Mouse (Mus musculus) small intestine, adult 2 months (tissue): Measurements from ENCODE around the gene Syngr1. TPM values are rescaled to one million over a fixed set of nuclear protein-coding genes. Genes with fewer than 3 reads are reported as not detected.

Source experiments
- H3K27ac ChIP-seq: fragments of 200-500 bp; 2 replicates; pipeline ENCODE4 v1.5.1; 2012; ENCODE audit warnings: low read depth, low read length, control low read depth, inconsistent platforms; ENCODE audit not compliant: insufficient read depth
- H3K27me3 ChIP-seq: fragments of 200-500 bp; 2 replicates; pipeline ENCODE4 v1.6.1; 2012; ENCODE audit warnings: mild to moderate bottlenecking, moderate library complexity, low read length, inconsistent platforms; ENCODE audit not compliant: control insufficient read depth, insufficient read depth
- H3K36me3 ChIP-seq: fragments of 200-500 bp; 2 replicates; pipeline ENCODE4 v1.6.1; 2012; ENCODE audit warnings: mild to moderate bottlenecking, low read length, control low read depth, inconsistent platforms; ENCODE audit not compliant: control insufficient read depth, insufficient read depth
- H3K4me1 ChIP-seq: fragments of 200-500 bp; 2 replicates; pipeline ENCODE4 v1.6.1; 2012; ENCODE audit warnings: low read length, inconsistent platforms, mixed read lengths; ENCODE audit not compliant: control insufficient read depth, insufficient read depth, insufficient read length
- H3K4me3 ChIP-seq: fragments of 200-500 bp; 2 replicates; pipeline ENCODE4 v1.5.1; 2012; ENCODE audit warnings: low read depth, mild to moderate bottlenecking, control low read depth, inconsistent platforms, low read length, moderate library complexity
- CTCF ChIP-seq: fragments of 200-500 bp; IDR thresholded peaks from 2 replicates; pipeline ENCODE4 v1.5.1; 2012; ENCODE audit warnings: low read depth, mild to moderate bottlenecking, control low read depth, inconsistent platforms, low read length, moderate library complexity, mixed read lengths; ENCODE audit not compliant: insufficient replicate concordance, insufficient read length; ENCODE audit errors: extremely low read depth
- POLR2A ChIP-seq: fragments of 200-500 bp; IDR thresholded peaks from 2 replicates; pipeline ENCODE4 v1.6.1; 2012; ENCODE audit warnings: low read depth, mild to moderate bottlenecking, control low read depth, inconsistent platforms, low read length, moderate library complexity
- WGBS: fragments of 180-500 bp; shearing (Covaris S2); methylation state at CpG from one replicate; pipeline ENCODE4 v1.1.7; 2018; 5-methylcytosine and 5-hydroxymethylcytosine counted together
- polyA plus RNA-seq: library from polyadenylated mRNA; depleted of rRNA; stranded (reverse); fragments of >200 nt; gene quantifications from 2 replicates; pipeline ENCODE4 v1.2.3, GENCODE M21; 2012

Syngr1 gene
- polyA plus RNA-seq, 1 experiment, result 13.4 TPM

DNA sequence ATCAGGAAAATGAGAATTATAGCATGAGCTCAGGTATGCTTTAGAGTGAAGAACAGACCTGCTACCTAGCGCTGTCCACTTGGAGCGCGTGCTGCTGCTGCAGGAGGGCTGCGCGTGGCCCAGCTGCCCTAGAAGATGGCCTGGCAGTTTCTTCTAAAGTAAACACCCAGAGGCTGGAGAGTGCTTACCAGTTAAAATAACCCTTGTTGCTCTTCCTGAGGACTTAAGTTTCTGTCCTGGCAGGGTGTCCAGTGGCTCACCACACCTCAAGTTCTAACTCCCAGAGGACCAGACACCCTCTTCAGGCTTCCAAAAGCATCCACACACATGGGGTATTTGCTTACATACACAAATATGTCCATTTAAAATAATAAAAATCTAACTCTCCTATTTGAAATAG is 54.3 kb downstream of the Syngr1 start:
- TF ChIP-seq CTCF, result no peak
- TF ChIP-seq POLR2A, result no peak
- 92% methylated on average over 5 of the region's 5 CpGs for WGBS
- H3K4me1 ChIP-seq, result peaks cover 6% of the 10 kb centered on the region; the same call in 1 of the 2 replicates
- no peak overlapping the region for H3K27ac ChIP-seq
- peaks cover 22% of the 10 kb centered on the region for H3K36me3 ChIP-seq
- no peak overlapping the region for H3K4me3 ChIP-seq
- no peaks in the 10 kb centered on the region for H3K27me3 ChIP-seq

- no peaks in the 10 kb centered on the region for H3K27me3 ChIP-seq
- WGBS, result 66% methylated on average over 6 of the region's 6 CpGs
- H3K36me3 ChIP-seq, result peaks cover 24% of the 10 kb centered on the region
Observed at GRCm38 (mm10) chr15:80146153-80146552, 55.0 kb downstream of the Syngr1 start.

DNA sequence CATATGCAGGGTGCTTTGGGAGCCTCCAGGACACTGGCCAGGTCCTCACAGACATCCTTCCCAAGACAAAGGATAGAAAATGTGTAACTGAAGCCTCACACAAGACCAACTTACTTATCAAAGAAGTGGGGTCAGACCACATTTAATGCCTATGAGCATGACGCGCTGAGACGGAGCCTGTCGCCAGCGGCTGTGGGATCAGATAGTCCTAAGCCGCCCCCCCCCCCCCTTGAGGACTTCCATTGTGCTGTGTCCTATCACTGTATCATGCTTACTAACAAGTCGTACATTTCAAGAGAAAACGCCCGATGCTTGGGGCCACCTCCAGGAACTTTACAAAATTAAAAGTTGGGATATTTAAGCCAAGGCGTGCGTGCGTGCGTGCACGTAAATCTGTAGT is 56.0 kb downstream of the Syngr1 start:
- H3K27me3 ChIP-seq, result no peaks in the 10 kb centered on the region
- H3K4me1 ChIP-seq, result no peaks in the 10 kb centered on the region
- no peak for TF ChIP-seq POLR2A
- no peak for TF ChIP-seq CTCF
- H3K36me3 ChIP-seq, result peaks cover 28% of the 10 kb centered on the region
- no peak overlapping the region for H3K4me3 ChIP-seq
- WGBS, result 92% methylated on average over 14 of the region's 14 CpGs
- no peak overlapping the region for H3K27ac ChIP-seq

More at GRCm38 (mm10) chr15:80146153-80146552, 55.0 kb downstream of the Syngr1 start:
- Histone ChIP-seq H3K4me1 (peaks cover 2% of the 10 kb centered on the region; the same call in 1 of the 2 replicates), H3K27ac (no peak overlapping the region), H3K4me3 (no peak overlapping the region)
- TF ChIP-seq POLR2A (no peak), CTCF (no peak)

DNA sequence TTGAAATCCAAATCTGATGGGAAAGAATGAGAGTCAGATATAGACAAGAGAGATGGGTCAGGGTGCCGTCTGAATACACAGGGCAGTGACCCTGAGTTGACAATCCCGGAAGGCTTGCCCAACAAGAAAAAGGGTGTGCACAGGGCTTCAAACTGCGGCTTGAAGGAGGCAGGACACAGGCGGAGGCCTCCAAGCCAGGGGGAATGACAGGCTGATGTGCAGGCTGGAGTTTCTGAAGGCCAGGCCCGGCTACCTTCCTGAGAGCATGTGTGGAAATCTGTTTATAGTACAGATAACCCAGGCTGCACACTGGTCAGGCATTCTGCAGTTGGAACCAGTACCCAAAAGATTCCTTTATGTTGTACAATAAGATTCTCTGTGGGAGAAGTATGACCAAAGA is 56.4 kb downstream of the Syngr1 start:
- Histone ChIP-seq H3K27me3 (no peaks in the 10 kb centered on the region), H3K36me3 (peaks cover 28% of the 10 kb centered on the region), H3K4me1 (no peaks in the 10 kb centered on the region), H3K27ac (no peak overlapping the region), H3K4me3 (no peak overlapping the region)
- TF ChIP-seq POLR2A (no peak), CTCF (no peak)
- 77% methylated on average over 5 of the region's 5 CpGs for WGBS

- no peak for TF ChIP-seq POLR2A
- TF ChIP-seq CTCF, result no peak
- no peaks in the 10 kb centered on the region for H3K27me3 ChIP-seq
- H3K36me3 ChIP-seq, result peaks cover 34% of the 10 kb centered on the region
- H3K27ac ChIP-seq, result no peak overlapping the region
- H3K4me3 ChIP-seq, result no peak overlapping the region
- WGBS, result 78% methylated on average over 8 of the region's 8 CpGs
- no peaks in the 10 kb centered on the region for H3K4me1 ChIP-seq
Observed at GRCm38 (mm10) chr15:80148565-80148964, 57.4 kb downstream of the Syngr1 start.

DNA sequence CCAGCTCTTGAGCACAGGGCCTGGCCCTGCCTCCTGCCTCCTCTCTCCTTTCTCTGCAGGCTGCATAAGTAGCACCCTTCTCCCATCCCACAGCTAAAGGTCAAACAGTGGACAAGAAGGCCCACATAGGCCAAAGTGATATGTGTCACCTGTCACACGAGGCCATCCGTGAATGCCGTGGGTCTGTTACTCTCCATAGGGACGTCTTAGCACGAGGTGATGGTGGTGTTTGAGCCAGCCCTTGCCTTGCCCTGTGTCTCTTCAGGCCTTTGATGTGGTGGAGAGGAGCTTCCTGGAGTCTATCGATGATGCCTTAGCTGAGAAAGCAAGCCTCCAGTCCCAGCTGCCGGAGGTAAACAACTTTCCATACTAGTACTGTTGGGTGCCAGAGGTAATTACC is 58.4 kb downstream of the Syngr1 start:
- H3K4me3 ChIP-seq, result no peak overlapping the region
- no peaks in the 10 kb centered on the region for H3K27me3 ChIP-seq
- 82% methylated on average over 7 of the region's 7 CpGs for WGBS
- TF ChIP-seq POLR2A (no peak), CTCF (no peak)
- H3K27ac ChIP-seq, result no peak overlapping the region
- no peaks in the 10 kb centered on the region for H3K4me1 ChIP-seq
- peaks cover 39% of the 10 kb centered on the region for H3K36me3 ChIP-seq

DNA sequence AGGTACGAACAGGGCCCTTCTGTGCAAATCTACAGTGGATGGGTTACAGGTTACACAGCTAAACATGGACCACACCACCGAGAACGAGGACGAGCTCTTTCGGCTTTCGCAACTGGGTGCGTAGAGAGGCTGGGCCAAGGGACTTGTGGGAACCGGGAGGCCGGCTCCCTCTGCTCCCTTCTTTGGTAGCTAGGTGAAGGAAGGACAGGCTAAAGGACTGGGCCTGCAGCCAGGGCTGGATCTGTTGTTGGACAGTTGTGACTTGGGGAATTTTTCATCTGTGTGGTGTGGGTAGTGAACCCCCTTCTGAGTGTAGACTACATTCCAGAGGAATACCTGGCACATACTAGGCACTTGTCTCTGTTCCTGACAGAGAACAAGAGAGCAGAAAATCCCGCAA is 61.5 kb downstream of the Syngr1 start:
- Histone ChIP-seq H3K36me3 (peaks cover 54% of the 10 kb centered on the region), H3K4me3 (no peak overlapping the region), H3K4me1 (peaks cover 3% of the 10 kb centered on the region; the same call in 1 of the 2 replicates), H3K27ac (no peak overlapping the region), H3K27me3 (no peaks in the 10 kb centered on the region)
- WGBS, result 89% methylated on average over 10 of the region's 10 CpGs
- TF ChIP-seq POLR2A, result no peak
- no peak for TF ChIP-seq CTCF
